Mouse (Mus musculus) erythroblast, embryonic 14.5 days (primary cell): ENCODE data around the gene Rhobtb1.

Experiments used
- GATA1 ChIP-seq: IDR thresholded peaks from 2 replicates; pipeline ENCODE4 v1.6.1; 2012; ENCODE audit warnings: low read length, inconsistent platforms, mixed read lengths
- TAL1 ChIP-seq: IDR thresholded peaks from 3 replicates; pipeline ENCODE4 v1.6.1; 2012; ENCODE audit warnings: low read length, inconsistent platforms, mixed read lengths

- TF ChIP-seq GATA1 (no peak), TAL1 (no peak)
These were observed 95.5 kb downstream of the Rhobtb1 start for GRCm38 (mm10) chr10:69246762-69247161.
